ENCODE assay signal across 9 mouse cellular contexts in the genomic region with DNA sequence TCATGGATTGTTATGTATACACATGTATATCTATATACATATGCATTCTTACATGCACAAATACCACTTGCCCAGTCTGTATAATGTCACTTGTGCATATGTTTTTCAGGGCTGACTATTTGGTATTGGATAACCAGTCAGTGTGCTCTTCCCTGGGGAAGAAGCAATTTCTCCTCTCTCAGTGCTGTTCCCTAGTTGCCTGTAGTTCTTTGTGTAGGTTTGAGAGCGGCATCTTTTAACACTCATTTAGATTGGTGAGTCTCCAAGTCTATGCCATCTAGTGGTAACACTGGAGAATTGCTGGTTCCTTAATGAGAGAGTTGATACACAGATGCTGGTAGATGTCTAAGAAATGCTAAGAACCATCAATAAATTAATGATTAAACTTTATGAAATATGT. TPM values are rescaled to one million over a fixed set of nuclear protein-coding genes. Genes with fewer than 3 reads are reported as not detected.
A peak's percentile ranks its signal among the peaks of the same experiment; 100 is the strongest.
DNase-seq lines count a peak whose midpoint lies in the region; ATAC-seq and TF ChIP-seq lines count a peak whose summit lies in the region.
"Had no signal": no experiment of that assay in that cellular context is flagged by ENCODE, and none has a peak within 500 bp of the region (broad histone marks: within the 10 kb centered on the region; RNA-seq: fewer than 3 reads in every experiment).

No protein-coding gene starts in this region.

- H3K9me3 ChIP-seq in CH12.LX (replicated peaks; ENCODE audit: low read length) = no peaks in the 10 kb centered on the region
- H3K9me3 ChIP-seq in intestine, embryonic 15.5 days = no peaks in the 10 kb centered on the region
- H3K9me3 ChIP-seq: limb, embryonic 13.5 days had no signal

- no peak for TF ChIP-seq POLR2A in CH12.LX (IDR thresholded peaks at IDR 0.05; ENCODE audit: low read depth, low read length)

- H3K4me3 ChIP-seq in gastrocnemius, adult 2 months = no peak overlapping the region
- H3K4me3 ChIP-seq in CH12.LX (replicated peaks in 1 of 3; ENCODE audit: low read depth in 2 of 3, low read length in 2 of 3, poor library complexity in 1 of 3) = no peak overlapping the region
- no peak overlapping the region for H3K4me3 ChIP-seq in intestine, embryonic 15.5 days (replicated peaks)
- H3K4me3 ChIP-seq: limb, embryonic 13.5 days had no signal

- TF ChIP-seq EP300 in CH12.LX (IDR thresholded peaks at IDR 0.05; ENCODE audit: low read length) = no peak

- H3K79me2 ChIP-seq in CH12.LX (replicated peaks; ENCODE audit: control insufficient read depth, extremely low read depth, insufficient read depth, poor library complexity, severe bottlenecking) = no peaks in the 10 kb centered on the region

- no peaks in the 10 kb centered on the region for H3K27me3 ChIP-seq in CH12.LX (replicated peaks)
- no peaks in the 10 kb centered on the region for H3K27me3 ChIP-seq in intestine, embryonic 15.5 days (replicated peaks)

- intact Hi-C loops in gastrocnemius, adult 2 months (cut with DNase I) = no loop called here

- 0% methylated on average over 1 of the region's 1 CpGs for WGBS in intestine, embryonic 15.5 days

- TF ChIP-seq CTCF in gastrocnemius, adult 2 months (IDR thresholded peaks at IDR 0.05) = peak; percentile 68
- TF ChIP-seq CTCF in CH12.LX (conservative IDR thresholded peaks at IDR 0.05 in 1 of 2, IDR thresholded peaks at IDR 0.05 in 1 of 2; ENCODE audit: low read depth in 2 of 2, low read length in 2 of 2) = peak; percentile 69 to 80

- DNase-seq in gastrocnemius, adult 2 months = no peak
- DNase-seq in gastrocnemius, adult 18-20 months (ENCODE audit: low spot score) = no peak
- peak; percentile 35 for DNase-seq in CH12.LX (ENCODE audit: extremely low read depth)
- DNase-seq in cerebellum, postnatal 14 days = peak; percentile 12 to 43
- no peak for DNase-seq in urinary bladder, postnatal 10 days (ENCODE audit: low spot score)
- DNase-seq in adrenal gland, postnatal 25 days = no peak
- no peak for DNase-seq in gastrocnemius, postnatal 4 days (ENCODE audit: low spot score in 2 of 2)

- dilution Hi-C loops in CH12.LX (cut with MboI; ENCODE audit: extremely low pct_ligation_motif_present, extremely low pct_unique_long_range_greater_than_20kb, low sequenced_read_pairs) = no loop called here

- peak; percentile 76 for TF ChIP-seq RAD21 in CH12.LX (IDR thresholded peaks at IDR 0.05; ENCODE audit: low read depth, low read length)

- peak; percentile 51 for ATAC-seq in intestine, embryonic 15.5 days

- in situ Hi-C loops in CH12.LX (cut with MboI; ENCODE audit: low pct_ligation_motif_present, low pct_unique_long_range_greater_than_20kb, low sequenced_read_pairs) = loop anchor here (25.0 kb wide), 1 partner anchor 97 kb away; no protein-coding TSS in a partner anchor

- H3K9ac ChIP-seq in CH12.LX (ENCODE audit: insufficient read depth, low read depth) = no peak overlapping the region
- H3K9ac ChIP-seq in intestine, embryonic 15.5 days = no peak overlapping the region
- H3K9ac ChIP-seq: limb, embryonic 13.5 days had no signal

- no peak overlapping the region for H3K27ac ChIP-seq in gastrocnemius, adult 2 months
- H3K27ac ChIP-seq in CH12.LX (ENCODE audit: insufficient read depth, low read depth) = no peak overlapping the region
- no peak overlapping the region for H3K27ac ChIP-seq in intestine, embryonic 15.5 days
- H3K27ac ChIP-seq: limb, embryonic 13.5 days had no signal

- peaks cover 2 to 3% of the 10 kb centered on the region in 2 experiments; a peak in 1 of 4 replicates for H3K4me1 ChIP-seq in CH12.LX (ENCODE audit: control insufficient read depth in 1 of 2, insufficient read depth in 2 of 2)
- no peaks in the 10 kb centered on the region for H3K4me1 ChIP-seq in intestine, embryonic 15.5 days (replicated peaks)
- H3K4me1 ChIP-seq: limb, embryonic 13.5 days had no signal

- H3K4me2 ChIP-seq in CH12.LX (ENCODE audit: insufficient read depth, low read depth, poor library complexity, severe bottlenecking) = no peak overlapping the region
- H3K4me2 ChIP-seq in intestine, embryonic 15.5 days (replicated peaks) = no peak overlapping the region
- H3K4me2 ChIP-seq: limb, embryonic 13.5 days had no signal

- H3K36me3 ChIP-seq in CH12.LX (replicated peaks in 1 of 2; ENCODE audit: control insufficient read depth in 1 of 2, insufficient read depth in 1 of 2, low read length in 1 of 2) = no peaks in the 10 kb centered on the region
- no peaks in the 10 kb centered on the region for H3K36me3 ChIP-seq in intestine, embryonic 15.5 days
- H3K36me3 ChIP-seq: limb, embryonic 13.5 days had no signal

TF ChIP-seq in CH12.LX, 34 proteins besides CTCF, POLR2A, EP300 and RAD21:
- TF ChIP-seq MXI1 (IDR thresholded peaks at IDR 0.05; ENCODE audit: low read depth, low read length) (no peak), ZNF384 (IDR thresholded peaks at IDR 0.05; ENCODE audit: low read depth, low read length) (no peak), SMC3 (IDR thresholded peaks at IDR 0.05; ENCODE audit: low read depth, low read length) (peak; percentile 84), TBP (conservative IDR thresholded peaks at IDR 0.05; ENCODE audit: low read depth, low read length) (no peak), ETS1 (conservative IDR thresholded peaks at IDR 0.05; ENCODE audit: low read depth, low read length) (no peak)

RNA-seq across cellular contexts. Expression of gene Fam135a, which starts 34.7 kb away (rescaled TPM):
- 10 to 100 TPM; 18.4 to 19.9 TPM for total RNA-seq in gastrocnemius, adult 2 months (2021)
- 10 to 100 TPM; 18.0 to 20.8 TPM for total RNA-seq in gastrocnemius, adult 18-20 months (2021)
- total RNA-seq in CH12.LX (2012; rRNA removed) (2.0 TPM in 2 replicates), CH12.LX (2014; rRNA removed) (1.4 and 1.5 TPM in 2 replicates)
- polyA plus RNA-seq in CH12.LX (2012; ENCODE audit: insufficient read length, low read depth) = 1.4 and 2.1 TPM in 2 replicates
- 35.0 and 39.4 TPM in 2 replicates for polyA plus RNA-seq in intestine, embryonic 15.5 days (2015; fragmentation: Nextera tagmentation; extraction: Ambion mirVana)
- total RNA-seq in adrenal gland, postnatal 25 days (2021) = 21.5 and 22.8 TPM in 2 replicates
- total RNA-seq in gastrocnemius, postnatal 4 days (2021) = 10 to 100 TPM; 30.1 to 30.4 TPM

RNA-seq across cellular contexts. Expression of gene Col9a1, which starts 42.6 kb away (rescaled TPM):
- 1 to 10 TPM in 1 of 2 experiments, under 1 TPM in 1; 0.20 to 1.2 TPM for total RNA-seq in gastrocnemius, adult 2 months (2021)
- under 1 TPM; 0.28 to 0.37 TPM for total RNA-seq in gastrocnemius, adult 18-20 months (2021)
- total RNA-seq in CH12.LX (2012; rRNA removed) (not detected in 2 replicates), CH12.LX (2014; rRNA removed) (not detected in 2 replicates)
- not detected in 2 replicates for polyA plus RNA-seq in CH12.LX (2012; ENCODE audit: insufficient read length, low read depth)
- polyA plus RNA-seq in intestine, embryonic 15.5 days (2015; fragmentation: Nextera tagmentation; extraction: Ambion mirVana) = 2.1 and 2.5 TPM in 2 replicates
- total RNA-seq in adrenal gland, postnatal 25 days (2021) = not detected in 2 replicates
- under 1 TPM; 0.59 to 0.70 TPM for total RNA-seq in gastrocnemius, postnatal 4 days (2021)

Comparison
In these comparisons a context has a peak if more than half of its experiments do, and no peak if none do; other contexts are left out.
1. DNase-seq: peak in CH12.LX (single experiment) and cerebellum, postnatal 14 days (2 of 2); none in gastrocnemius, adult 2 months (single experiment), gastrocnemius, adult 18-20 months (single experiment), urinary bladder, postnatal 10 days (single experiment), adrenal gland, postnatal 25 days (single experiment) and gastrocnemius, postnatal 4 days (0 of 2).